Mouse (Mus musculus) kidney, postnatal 0 days (tissue): Measurements from ENCODE around the gene Hmga1. TPM values are rescaled to one million over a fixed set of nuclear protein-coding genes. Genes with fewer than 3 reads are reported as not detected.

Experiments
- ATAC-seq: fragments of 200-750 bp; cut with Nextera tagmentation; replicated peaks from 2 replicates; pipeline ENCODE4 v1.8.0; 2017; ENCODE audit warnings: low read depth, moderate number of reproducible peaks, moderate TSS enrichment, moderate library complexity; ENCODE audit not compliant: low FRiP score
- DNase-seq: peaks from one replicate; pipeline ENCODE4 v3.0.0-alpha.2; 2016; ENCODE audit warnings: low spot score
- H3K27ac ChIP-seq: fragments of 300-500 bp; sonication (generic); 2 replicates; pipeline ENCODE4 v1.5.1; 2014; ENCODE audit warnings: mild to moderate bottlenecking
- H3K27me3 ChIP-seq: fragments of 300-500 bp; sonication (generic); 2 replicates; pipeline ENCODE4 v1.6.1; 2014; ENCODE audit warnings: low read length, mixed read lengths; ENCODE audit not compliant: insufficient read depth
- H3K36me3 ChIP-seq: fragments of 300-500 bp; sonication (generic); 2 replicates; pipeline ENCODE4 v1.6.1; 2014; ENCODE audit warnings: low read length, mixed read lengths; ENCODE audit not compliant: insufficient read depth
- H3K4me1 ChIP-seq: fragments of 300-500 bp; sonication (generic); replicated peaks from 2 replicates; pipeline ENCODE4 v1.6.1; 2014; ENCODE audit warnings: antibody characterized with exemption, low read length, mixed read lengths; ENCODE audit not compliant: insufficient read depth
- H3K4me2 ChIP-seq: fragments of 300-500 bp; sonication (generic); 2 replicates; pipeline ENCODE4 v1.6.1; 2014; ENCODE audit warnings: mild to moderate bottlenecking, low read length, moderate library complexity, mixed read lengths
- H3K4me3 ChIP-seq: fragments of 300-500 bp; sonication (generic); replicated peaks from 2 replicates; pipeline ENCODE4 v1.5.1; 2014; ENCODE audit warnings: low read depth, low read length
- H3K9ac ChIP-seq: fragments of 300-500 bp; sonication (generic); 2 replicates; pipeline ENCODE4 v1.6.1; 2014; ENCODE audit warnings: low read depth, low read length
- H3K9me3 ChIP-seq: fragments of 300-500 bp; sonication (generic); replicated peaks from 2 replicates; pipeline ENCODE4 v1.6.1; 2016; ENCODE audit warnings: low read length, inconsistent platforms, mixed read lengths
- CTCF ChIP-seq: IDR thresholded peaks from 2 replicates; pipeline ENCODE4 v1.5.1; 2016; ENCODE audit warnings: antibody characterized with exemption, low read depth, mild to moderate bottlenecking, moderate library complexity
- WGBS: fragments of 180-500 bp; shearing (Covaris S2); extraction: QIAGEN DNeasy Blood & Tissue Kit; methylation state at CpG from one replicate; pipeline ENCODE4 v1.1.7; 2014; 5-methylcytosine and 5-hydroxymethylcytosine counted together
- polyA plus RNA-seq: library from polyadenylated mRNA; unstranded; fragments of >200 nt; fragmentation: Nextera tagmentation; extraction: Ambion mirVana; gene quantifications from 2 replicates; pipeline ENCODE4 v1.2.1, GENCODE M21; 2015

The Hmga1 gene
- polyA plus RNA-seq, 1 experiment from 2014 or later, result 131 TPM

- no peak overlapping the region for H3K4me3 ChIP-seq
- no peak overlapping the region for H3K9ac ChIP-seq
- H3K4me2 ChIP-seq, result no peak overlapping the region
- no peak overlapping the region for H3K27ac ChIP-seq
- no peaks in the 10 kb centered on the region for H3K27me3 ChIP-seq
- H3K36me3 ChIP-seq, result peaks cover 29% of the 10 kb centered on the region
- ATAC-seq (no peak), DNase-seq (no peak)
- H3K4me1 ChIP-seq, result 0 out of 2 replicates have a peak, but pooled peaks cover 5% of the 10 kb centered on the region
- peak; percentile 49 for TF ChIP-seq CTCF
- WGBS, result 87% methylated on average over 12 of the region's 12 CpGs
- H3K9me3 ChIP-seq, result no peaks in the 10 kb centered on the region
These were observed 35.7 kb downstream of the Hmga1 start for GRCm38 (mm10) chr17:27591826-27592564.

GRCm38 (mm10) chr17:27592565-27592910 is 36.2 kb downstream of the Hmga1 start:
- DNase-seq (no peak), ATAC-seq (no peak)
- no peak overlapping the region for H3K27ac ChIP-seq
- H3K9me3 ChIP-seq, result no peaks in the 10 kb centered on the region
- H3K27me3 ChIP-seq, result no peaks in the 10 kb centered on the region
- H3K4me3 ChIP-seq, result no peak overlapping the region
- H3K36me3 ChIP-seq, result peaks cover 29% of the 10 kb centered on the region
- WGBS, result 99% methylated on average over 7 of the region's 7 CpGs
- 0 out of 2 replicates have a peak, but pooled peaks cover 6% of the 10 kb centered on the region for H3K4me1 ChIP-seq
- H3K4me2 ChIP-seq, result no peak overlapping the region
- H3K9ac ChIP-seq, result no peak overlapping the region
- TF ChIP-seq CTCF, result no peak

GRCm38 (mm10) chr17:27595659-27596375 is 39.5 kb downstream of the Hmga1 start:
- H3K27me3 ChIP-seq, result no peaks in the 10 kb centered on the region
- TF ChIP-seq CTCF, result no peak
- ATAC-seq (no peak), DNase-seq (peak; percentile 47)
- WGBS, result 61% methylated on average over 15 of the region's 15 CpGs
- no peak overlapping the region for H3K4me3 ChIP-seq
- 0 out of 2 replicates have a peak, but pooled peaks cover 8% of the 10 kb centered on the region for H3K4me1 ChIP-seq
- no peaks in the 10 kb centered on the region for H3K9me3 ChIP-seq
- no peak overlapping the region for H3K27ac ChIP-seq
- H3K36me3 ChIP-seq, result peaks cover 26% of the 10 kb centered on the region
- no peak overlapping the region for H3K9ac ChIP-seq
- H3K4me2 ChIP-seq, result no peak overlapping the region

GRCm38 (mm10) chr17:27596376-27597190 is 40.3 kb downstream of the Hmga1 start:
- WGBS, result 55% methylated on average over 21 of the region's 21 CpGs

GRCm38 (mm10) chr17:27600286-27600685 is 44.0 kb downstream of the Hmga1 start:
- Histone ChIP-seq H3K4me1 (peaks cover 11% of the 10 kb centered on the region; the same call in 1 of the 2 replicates), H3K9ac (no peak overlapping the region), H3K9me3 (no peaks in the 10 kb centered on the region), H3K4me3 (no peak overlapping the region), H3K4me2 (no peak overlapping the region), H3K27me3 (no peaks in the 10 kb centered on the region), H3K27ac (no peak overlapping the region), H3K36me3 (0 out of 2 replicates have a peak, but pooled peaks cover 11% of the 10 kb centered on the region)
- no peak for DNase-seq
- WGBS, result 81% methylated on average over 3 of the region's 3 CpGs
- no peak for ATAC-seq
- TF ChIP-seq CTCF, result no peak

More at GRCm38 (mm10) chr17:27596376-27597190, 40.3 kb downstream of the Hmga1 start:
- Histone ChIP-seq H3K36me3 (peaks cover 26% of the 10 kb centered on the region), H3K27ac (no peak overlapping the region), H3K27me3 (no peaks in the 10 kb centered on the region), H3K4me3 (no peak overlapping the region), H3K4me1 (0 out of 2 replicates have a peak, but pooled peaks cover 11% of the 10 kb centered on the region), H3K4me2 (no peak overlapping the region), H3K9me3 (no peaks in the 10 kb centered on the region), H3K9ac (no peak overlapping the region)
- ATAC-seq (peak; percentile 53), DNase-seq (peak; percentile 76)
- TF ChIP-seq CTCF, result no peak

GRCm38 (mm10) chr17:27600869-27601268 is 44.6 kb downstream of the Hmga1 start:
- TF ChIP-seq CTCF, result no peak
- H3K27ac ChIP-seq, result no peak overlapping the region
- no peaks in the 10 kb centered on the region for H3K27me3 ChIP-seq
- ATAC-seq (no peak), DNase-seq (no peak)
- H3K4me2 ChIP-seq, result no peak overlapping the region
- H3K9ac ChIP-seq, result 0 out of 2 replicates have a peak overlapping the region, but pooled peaks have one; percentile 4
- no peaks in the 10 kb centered on the region for H3K9me3 ChIP-seq
- H3K4me3 ChIP-seq, result no peak overlapping the region
- WGBS, result 70% methylated on average over 5 of the region's 5 CpGs
- 0 out of 2 replicates have a peak, but pooled peaks cover 8% of the 10 kb centered on the region for H3K36me3 ChIP-seq
- H3K4me1 ChIP-seq, result peaks cover 11% of the 10 kb centered on the region; the same call in 1 of the 2 replicates
